Mouse (Mus musculus): Measurements from ENCODE around the gene Arhgef10l.

Arhgef10l gene

GRCm38 (mm10) chr4:140524927-140525326 is 140.9 kb downstream of the Arhgef10l start:
- no peak for DNase-seq (ENCODE audit: low spot score)

GRCm38 (mm10) chr4:140522873-140523272 is 142.9 kb downstream of the Arhgef10l start:
- DNase-seq (ENCODE audit: low spot score) = no peak

GRCm38 (mm10) chr4:140520719-140521118 is 145.1 kb downstream of the Arhgef10l start:
- no peak for DNase-seq (ENCODE audit: low spot score)

GRCm38 (mm10) chr4:140513797-140514196 is 152.0 kb downstream of the Arhgef10l start:
- DNase-seq (ENCODE audit: low spot score) = no peak

GRCm38 (mm10) chr4:140509856-140510255 is 156.0 kb downstream of the Arhgef10l start:
- no peak for DNase-seq (ENCODE audit: low spot score)

GRCm38 (mm10) chr4:140507172-140507714 is 158.6 kb downstream of the Arhgef10l start:
- no peak for DNase-seq (ENCODE audit: low spot score)

GRCm38 (mm10) chr4:140505608-140506002 is 160.2 kb downstream of the Arhgef10l start:
- no peak for DNase-seq (ENCODE audit: low spot score)

GRCm38 (mm10) chr4:140504921-140505607 is 160.7 kb downstream of the Arhgef10l start:
- DNase-seq (ENCODE audit: low spot score) = no peak

GRCm38 (mm10) chr4:140504067-140504913 is 161.5 kb downstream of the Arhgef10l start:
- no peak for DNase-seq (ENCODE audit: low spot score)

GRCm38 (mm10) chr4:140500766-140501165 is 165.0 kb downstream of the Arhgef10l start:
- DNase-seq (ENCODE audit: low spot score) = no peak

- DNase-seq (ENCODE audit: low spot score) = no peak
These were observed 166.2 kb downstream of the Arhgef10l start for GRCm38 (mm10) chr4:140499571-140499970.

- DNase-seq (ENCODE audit: low spot score) = no peak
These were observed 168.6 kb downstream of the Arhgef10l start for GRCm38 (mm10) chr4:140497169-140497568.

- DNase-seq (ENCODE audit: low spot score) = no peak
These were observed 174.3 kb downstream of the Arhgef10l start for GRCm38 (mm10) chr4:140491555-140491954.

GRCm38 (mm10) chr4:140485442-140485841 is 180.4 kb downstream of the Arhgef10l start:
- DNase-seq (ENCODE audit: low spot score) = no peak

- DNase-seq (ENCODE audit: low spot score) = no peak
These were observed 182.7 kb downstream of the Arhgef10l start for GRCm38 (mm10) chr4:140483134-140483533.

GRCm38 (mm10) chr4:140480369-140481067 is 185.3 kb downstream of the Arhgef10l start:
- DNase-seq (ENCODE audit: low spot score) = no peak

GRCm38 (mm10) chr4:140475194-140475593 is 190.6 kb downstream of the Arhgef10l start:
- DNase-seq (ENCODE audit: low spot score) = no peak

GRCm38 (mm10) chr4:140469760-140470452 is 195.9 kb downstream of the Arhgef10l start:
- DNase-seq (ENCODE audit: low spot score) = no peak

- DNase-seq (ENCODE audit: low spot score) = no peak
These were observed 198.5 kb downstream of the Arhgef10l start for GRCm38 (mm10) chr4:140467254-140467791.
